Mouse (Mus musculus): Measurements from ENCODE around the gene Hand1.
"Not testable (repeated sequence)": the region's sequence is repeated elsewhere in the genome, so short reads cannot be mapped to it uniquely, and the experiment has no call there.

Hand1 gene

GRCm38 (mm10) chr11:57832552-57833201 lies at the start of gene Hand1:
Gene Hand1 (minus strand): TSS chr11:57832818.
- peak; percentile 50 for DNase-seq (ENCODE audit: low read depth, low spot score)

GRCm38 (mm10) chr11:57876157-57876556 lies 43.5 kb upstream of the Hand1 start:
- DNase-seq (ENCODE audit: low read depth, low spot score): no peak

GRCm38 (mm10) chr11:57873014-57873413 lies 40.4 kb upstream of the Hand1 start:
- DNase-seq (ENCODE audit: low read depth, low spot score): no peak

DNA sequence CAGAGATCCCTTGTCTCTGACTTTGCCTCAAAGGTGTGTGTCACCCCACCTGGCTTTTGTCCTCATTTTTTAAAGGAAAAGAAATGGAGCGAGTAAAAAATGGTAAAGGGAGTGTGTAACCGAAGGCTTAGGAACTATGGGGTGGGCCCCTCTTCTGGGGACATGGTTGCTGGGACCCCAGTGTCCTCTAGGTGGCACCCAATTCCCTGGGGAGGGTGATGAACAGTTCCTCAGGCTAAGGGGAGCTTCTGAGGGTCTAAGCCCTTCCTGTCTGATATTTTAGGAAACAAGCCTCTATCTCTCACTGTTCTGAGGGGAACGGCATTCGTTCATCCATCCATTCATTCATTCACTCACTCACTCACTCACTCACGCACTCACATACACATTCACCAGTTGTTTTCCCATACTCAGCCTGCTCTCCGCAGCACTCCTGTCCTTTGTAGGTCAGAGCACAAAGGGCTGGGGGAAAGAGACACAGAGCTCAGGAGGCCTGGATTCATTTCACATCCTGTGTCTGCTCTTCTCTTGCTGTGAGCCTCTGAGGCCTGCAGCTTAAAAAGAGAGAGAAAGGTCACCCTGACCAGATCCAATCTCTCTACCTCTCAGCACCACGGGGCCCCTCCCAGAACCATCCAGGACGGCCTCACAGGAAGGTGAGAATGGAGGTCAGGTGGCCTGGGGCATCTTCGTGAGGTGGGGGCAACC lies 36.3 kb upstream of the Hand1 start:
- peak; percentile 60 for DNase-seq (ENCODE audit: low read depth, low spot score)

DNA sequence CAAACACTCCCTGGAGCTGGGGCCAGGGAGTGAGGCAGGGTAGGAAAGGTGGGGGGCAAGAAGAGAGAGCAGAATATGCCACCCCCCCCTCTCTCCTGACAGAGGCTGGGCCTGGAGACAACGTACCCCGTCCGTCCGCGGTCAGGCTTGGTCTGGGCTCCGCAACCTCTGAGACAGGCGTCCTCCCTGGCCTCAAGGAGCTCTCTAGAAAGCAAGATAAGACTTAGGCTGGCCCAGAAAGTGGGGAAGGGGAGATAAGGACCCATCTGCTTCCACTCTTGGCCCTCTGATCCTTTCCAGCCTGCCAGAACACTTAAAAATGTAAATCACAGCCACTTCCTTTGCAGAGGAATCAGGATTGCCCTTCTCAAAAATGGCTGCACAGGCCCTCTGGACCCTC lies 33.8 kb upstream of the Hand1 start:
- DNase-seq (ENCODE audit: low read depth, low spot score): no peak

GRCm38 (mm10) chr11:57864577-57864976 lies 32.0 kb upstream of the Hand1 start:
- no peak for DNase-seq (ENCODE audit: low read depth, low spot score)

DNA sequence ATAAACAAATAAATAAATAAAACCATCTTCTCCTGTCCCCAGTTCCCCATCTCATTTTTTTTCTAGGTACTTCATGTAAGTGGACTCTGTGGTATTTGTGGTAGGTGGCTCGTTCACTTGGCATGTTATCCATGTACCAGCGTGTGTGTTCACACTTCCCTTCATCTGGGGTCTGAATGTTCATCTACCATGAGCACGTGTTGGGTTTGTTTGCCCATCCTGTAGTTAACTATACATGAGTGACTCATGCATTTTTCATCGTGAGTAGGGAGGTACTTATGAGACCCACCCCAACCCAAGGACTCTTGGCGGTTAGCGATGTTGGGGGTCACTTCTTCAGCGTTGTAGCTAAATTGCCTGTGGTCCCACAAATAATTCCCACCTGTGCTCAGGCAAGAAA lies 29.5 kb upstream of the Hand1 start:
- no peak for DNase-seq (ENCODE audit: low read depth, low spot score)

DNA sequence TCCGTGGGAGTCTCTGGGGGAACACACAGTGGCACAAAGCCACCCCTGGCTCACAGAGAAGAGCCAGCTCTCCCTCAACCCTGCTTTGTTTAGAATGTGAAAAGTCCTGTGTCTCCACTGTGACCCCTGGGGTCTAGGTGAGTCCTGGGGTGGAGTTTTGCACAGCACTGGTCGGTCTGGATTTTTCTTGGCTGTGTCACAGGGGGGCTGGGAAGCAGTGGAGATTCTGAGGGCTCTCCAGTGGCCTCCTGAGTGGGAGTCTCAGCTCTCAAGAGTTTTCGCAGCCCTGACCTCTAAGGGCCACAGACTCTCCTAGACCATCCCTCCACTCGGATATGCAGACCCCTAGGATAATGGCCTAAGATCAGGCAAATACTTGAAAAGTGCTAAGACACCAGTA lies 25.1 kb upstream of the Hand1 start:
- no peak for DNase-seq (ENCODE audit: low read depth, low spot score)

GRCm38 (mm10) chr11:57853571-57853970 lies 21.0 kb upstream of the Hand1 start:
- DNase-seq (ENCODE audit: low read depth, low spot score): no peak

GRCm38 (mm10) chr11:57850931-57851330 lies 18.3 kb upstream of the Hand1 start:
- no peak for DNase-seq (ENCODE audit: low read depth, low spot score)

- no peak for DNase-seq (ENCODE audit: low read depth, low spot score)
These were observed 17.7 kb upstream of the Hand1 start for GRCm38 (mm10) chr11:57850298-57850697.

- no peak for DNase-seq (ENCODE audit: low read depth, low spot score)
These were observed 14.8 kb upstream of the Hand1 start for GRCm38 (mm10) chr11:57847396-57847795.

DNA sequence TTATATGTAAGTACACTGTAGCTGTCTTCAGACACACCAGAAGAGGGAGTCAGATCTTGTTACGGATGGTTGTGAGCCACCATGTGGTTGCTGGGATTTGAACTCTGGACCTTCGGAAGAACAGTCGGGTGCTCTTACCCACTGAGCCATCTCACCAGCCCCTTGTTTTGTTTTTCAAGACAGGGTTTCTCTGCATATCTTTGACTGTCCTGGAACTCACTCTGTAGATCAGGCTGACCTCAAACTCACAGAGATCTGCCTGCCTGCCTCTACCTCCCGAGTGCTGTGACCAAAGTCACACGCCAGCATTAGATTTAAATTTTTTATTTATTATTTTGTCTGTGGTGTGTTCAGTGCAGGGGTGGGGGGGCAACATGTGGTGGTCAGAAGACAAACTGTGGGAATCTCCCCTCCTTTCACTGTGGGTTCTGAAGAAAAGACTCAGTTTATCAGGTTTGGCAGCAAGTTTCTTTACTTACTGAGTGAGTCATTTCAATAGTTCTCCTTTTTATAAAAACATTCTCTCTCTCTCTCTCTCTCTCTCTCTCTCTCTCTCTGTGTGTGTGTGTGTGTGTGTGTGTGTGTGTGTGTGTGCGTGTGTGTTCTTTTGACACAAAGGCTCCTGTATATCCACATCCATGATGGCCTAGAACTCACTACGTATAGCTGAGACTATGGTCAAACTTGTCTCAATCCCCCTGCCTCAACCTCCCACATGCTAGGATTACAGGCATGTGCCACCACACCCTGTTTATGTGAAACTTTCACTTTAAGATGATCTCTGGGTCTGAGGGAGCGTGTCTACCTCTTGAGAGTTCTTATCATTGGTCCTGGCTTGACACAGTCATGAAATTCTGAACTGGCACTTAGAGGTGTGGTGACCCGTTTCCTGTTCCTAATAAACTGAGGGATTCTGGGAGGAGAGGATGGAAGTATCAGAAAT lies 14.1 kb upstream of the Hand1 start:
- DNase-seq (ENCODE audit: low read depth, low spot score): not testable (repeated sequence)

DNA sequence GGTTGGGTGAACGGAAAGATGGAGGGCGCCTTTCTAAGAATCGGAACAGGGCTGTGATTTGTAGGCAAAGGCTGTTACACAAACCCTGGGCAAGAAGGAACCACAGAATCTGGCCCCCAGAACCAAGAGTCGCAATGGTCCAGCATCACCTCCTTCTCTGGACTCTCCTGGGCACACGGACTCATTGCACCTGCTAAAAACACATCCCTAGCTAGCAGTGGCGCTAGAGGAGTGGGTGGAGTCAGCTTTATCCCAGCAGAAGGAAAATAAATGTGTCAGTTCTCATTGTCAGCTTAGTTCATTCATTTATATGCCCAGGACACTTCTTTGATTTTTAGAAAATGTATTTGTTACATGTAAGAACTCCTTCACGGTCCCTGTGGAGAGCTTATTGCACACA lies 8.8 kb upstream of the Hand1 start:
- DNase-seq (ENCODE audit: low read depth, low spot score): no peak

DNA sequence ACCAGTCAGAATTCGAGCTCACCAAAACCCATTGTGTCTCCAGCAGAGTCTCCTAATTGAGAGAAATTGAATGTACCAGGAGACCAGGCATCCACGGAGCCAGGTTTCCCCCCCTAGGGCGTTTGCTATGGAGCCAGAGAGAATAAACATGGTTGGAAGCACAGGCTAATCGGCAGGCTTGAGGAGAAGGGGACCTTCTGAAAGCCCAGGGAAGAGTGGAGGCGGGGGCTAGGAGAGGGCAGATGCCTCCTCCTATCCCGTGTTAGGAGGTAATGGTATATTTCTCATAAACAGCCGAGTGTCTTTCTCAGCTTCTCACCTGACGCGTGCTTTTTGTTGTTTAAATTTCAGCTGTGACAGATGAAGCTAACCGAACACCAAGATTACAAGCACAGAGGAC lies 8.4 kb upstream of the Hand1 start:
- DNase-seq (ENCODE audit: low read depth, low spot score): no peak

DNA sequence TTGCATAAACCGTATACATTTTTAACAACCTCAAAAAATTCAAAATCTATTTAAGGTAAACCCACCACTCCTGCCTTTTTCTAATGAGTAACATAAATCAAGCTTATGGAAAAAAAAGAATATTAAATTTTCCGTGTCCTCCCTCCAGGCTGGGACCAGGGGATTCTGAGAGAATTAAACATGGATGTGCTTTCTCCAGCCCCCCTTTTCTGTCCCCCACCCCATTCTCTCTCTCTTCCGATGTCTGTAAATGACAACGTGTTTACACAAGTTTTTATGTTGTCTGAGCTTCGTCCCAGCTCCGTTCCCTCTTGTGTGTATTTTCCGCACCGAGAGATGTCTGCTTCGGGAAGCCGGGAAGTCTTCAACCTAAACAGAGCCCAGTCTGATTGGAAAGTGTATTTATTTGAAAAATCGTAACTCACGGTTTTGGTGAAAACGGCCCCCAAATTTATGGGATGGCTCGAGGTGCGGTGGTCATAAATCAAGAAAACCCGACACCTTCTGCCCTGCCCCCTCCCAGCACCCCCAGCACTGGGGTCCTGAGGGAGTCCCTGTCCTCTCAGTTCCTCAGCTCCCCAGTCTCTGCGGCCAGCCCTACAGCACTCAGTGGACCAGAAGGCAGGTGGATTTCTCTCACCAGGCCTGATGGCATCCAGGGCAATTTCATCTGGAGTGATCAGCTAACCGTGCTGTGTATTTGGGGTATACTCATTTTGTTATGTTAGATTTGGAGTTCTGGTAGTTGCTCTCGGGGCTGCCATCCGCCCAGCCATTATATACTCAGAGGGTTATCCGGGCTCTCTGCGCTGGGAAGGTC lies 5.5 kb upstream of the Hand1 start:
- no peak for DNase-seq (ENCODE audit: low read depth, low spot score)

DNA sequence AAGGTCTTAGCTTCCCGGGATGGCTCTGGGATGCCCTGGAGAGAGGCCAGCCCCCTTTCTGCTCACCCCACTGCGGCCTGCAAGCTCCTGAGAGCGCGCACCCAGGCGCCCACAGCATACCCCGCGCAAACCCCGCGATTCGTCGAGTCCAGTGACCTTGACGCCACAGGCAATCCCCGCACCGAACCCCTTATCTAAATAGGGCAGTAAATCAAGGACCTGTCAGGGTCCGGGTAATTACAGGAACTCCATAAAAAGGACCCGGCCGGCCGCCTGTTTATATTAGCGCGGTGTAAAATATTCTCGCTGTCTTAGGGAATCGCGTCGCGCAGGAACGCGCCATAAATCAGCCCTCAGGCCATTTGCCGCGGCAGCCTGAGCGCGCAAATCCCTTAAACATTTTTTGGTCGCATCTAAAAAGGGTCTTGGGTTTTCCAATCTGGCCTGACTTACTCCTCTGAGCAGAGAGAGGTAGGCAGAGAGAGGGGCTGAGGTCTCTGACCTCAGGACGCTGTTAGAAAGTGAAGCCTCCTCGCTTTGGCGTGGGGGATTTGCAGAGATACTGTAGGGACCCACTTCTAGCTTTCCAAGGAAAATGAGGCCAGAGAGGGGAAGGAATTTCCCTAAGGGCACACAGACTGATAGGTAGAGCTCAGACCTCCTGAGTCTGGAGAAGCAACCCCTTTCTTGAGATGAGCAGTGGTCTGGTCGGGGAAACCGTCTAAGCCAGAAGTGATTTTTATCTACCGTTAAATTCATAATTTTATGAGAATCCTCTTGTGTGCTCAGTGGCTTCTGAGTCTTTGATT lies 4.5 kb upstream of the Hand1 start:
- no peak for DNase-seq (ENCODE audit: low read depth, low spot score)

GRCm38 (mm10) chr11:57836401-57836800 lies 3.8 kb upstream of the Hand1 start:
- DNase-seq (ENCODE audit: low read depth, low spot score): no peak

DNA sequence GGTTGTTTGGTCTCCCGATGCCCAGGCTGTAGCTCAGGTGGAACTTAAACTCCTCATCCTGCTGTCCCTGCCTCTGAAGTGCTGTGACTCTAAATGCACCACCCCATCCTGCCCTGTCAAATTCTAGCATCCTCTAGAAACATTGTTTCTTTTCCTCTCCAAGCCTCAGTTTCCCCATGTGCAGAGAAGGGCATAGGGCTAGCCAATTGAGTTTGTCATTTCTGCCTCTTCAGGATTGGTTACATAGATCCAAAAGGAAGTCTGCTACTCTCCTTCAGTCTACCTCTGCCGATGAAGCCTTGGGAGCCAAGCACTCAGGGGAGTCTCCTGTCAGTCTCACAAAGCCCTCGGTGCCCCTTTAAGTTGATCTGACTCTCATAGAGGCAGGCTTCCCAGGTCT lies 3.3 kb upstream of the Hand1 start:
- DNase-seq (ENCODE audit: low read depth, low spot score): no peak

GRCm38 (mm10) chr11:57835331-57835730 lies 2.7 kb upstream of the Hand1 start:
- no peak for DNase-seq (ENCODE audit: low read depth, low spot score)

- DNase-seq (ENCODE audit: low read depth, low spot score): no peak
These were observed 1.4 kb upstream of the Hand1 start for GRCm38 (mm10) chr11:57834031-57834430.
